Comparison of ENCODE assay signal across 8 mouse cellular contexts in genomic region chr6:29609111-29610019, GRCm38 (mm10). TPM values are rescaled to one million over a fixed set of nuclear protein-coding genes. Genes with fewer than 3 reads are reported as not detected.
DNase-seq lines count a peak whose midpoint lies in the region; ATAC-seq and TF ChIP-seq lines count a peak whose summit lies in the region.

Tnpo3 (minus strand) TSS chr6:29609887.

- peak within 1 kb of the TSS; percentile 85 for H3K4me2 ChIP-seq in hindbrain, embryonic 13.5 days

- CTCF ChIA-PET in Patski (lab: Charles Lee) = no interaction called here

- peak within 1 kb of the TSS; percentile 89 for H3K27ac ChIP-seq in hindbrain, embryonic 13.5 days

- peak; percentile 61 for DNase-seq in Patski (ENCODE audit: low read depth, low spot score)
- DNase-seq in cerebellum, postnatal 14 days = peak; percentile 95
- peak; percentile 84 to 86 for DNase-seq in frontal cortex, postnatal 14 days (ENCODE audit: low spot score in 2 of 2)
- peak; percentile 81 to 85 for DNase-seq in layer of hippocampus, postnatal 25 days (ENCODE audit: extremely low spot score in 1 of 2, low spot score in 1 of 2)
- peak; percentile 96 for DNase-seq in lung, postnatal 25 days (ENCODE audit: low spot score)
- peak; percentile 91 for DNase-seq in retina, embryonic 14.5 days (ENCODE audit: low spot score)
- DNase-seq in thymus, postnatal 4 days = peak; percentile 91

- peaks cover 14% of the 10 kb centered on the region for H3K27me3 ChIP-seq in Patski
- H3K27me3 ChIP-seq in hindbrain, embryonic 13.5 days = 0 out of 2 replicates have a peak, but pooled peaks cover 3% of the 10 kb centered on the region

- ATAC-seq in Patski = peak; percentile 76
- peak; percentile 97 for ATAC-seq in hindbrain, embryonic 13.5 days (ENCODE audit: low FRiP score)

- no peak for TF ChIP-seq CTCF in Patski (IDR thresholded peaks at IDR 0.05)

- POLR2A ChIA-PET in Patski (lab: Charles Lee) = no interaction called here

- peaks cover 6% of the 10 kb centered on the region; the same call in 1 of the 2 replicates for H3K9me3 ChIP-seq in hindbrain, embryonic 13.5 days

- in situ Hi-C loops in Patski (cut with MboI; ENCODE audit: low pct_unique_long_range_greater_than_20kb) = no loop called here

- peaks cover 20% of the 10 kb centered on the region for H3K4me1 ChIP-seq in hindbrain, embryonic 13.5 days (replicated peaks)

- peak within 1 kb of the TSS; percentile 90 for H3K9ac ChIP-seq in hindbrain, embryonic 13.5 days

- H3K4me3 ChIP-seq in hindbrain, embryonic 13.5 days = peak within 1 kb of the TSS; percentile 92

- H3K36me3 ChIP-seq in hindbrain, embryonic 13.5 days = no peaks in the 10 kb centered on the region

- under 1% methylated on average over 67 of the region's 67 CpGs for WGBS in hindbrain, embryonic 13.5 days

RNA-seq across cellular contexts. Expression of gene Tnpo3, which starts in this region (rescaled TPM):
- polyA plus RNA-seq in Patski (2021) = 72.2 TPM
- polyA plus RNA-seq in hindbrain, embryonic 13.5 days (2015; fragmentation: Nextera tagmentation; extraction: Ambion mirVana) = 92.0 and 95.9 TPM in 2 replicates
- total RNA-seq in layer of hippocampus, postnatal 25 days (2021) = 10 to 100 TPM; 62.5 to 72.4 TPM

Comparison
In these comparisons a context has a peak if more than half of its experiments do, and no peak if none do; other contexts are left out.
1. Peak in every context shown above with its lines: DNase-seq, ATAC-seq, H3K4me3 ChIP-seq and H3K27ac ChIP-seq.